Mouse (Mus musculus): ENCODE measurements around the gene Fmnl1.

- TF ChIP-seq POLR2A (IDR thresholded peaks at IDR 0.05; ENCODE audit: low read depth, low read length) (no peak), CTCF (IDR thresholded peaks at IDR 0.05; ENCODE audit: borderline replicate concordance, insufficient read depth, low read length) (no peak)
Measured at GRCm38 (mm10) chr11:103217790-103218516, 47.0 kb downstream of the Fmnl1 start, which contains the start of gene Spata32.

Measured in embryonic fibroblast, embryonic 13.5 days (primary cell).